Mouse (Mus musculus): ENCODE results near the gene Lif.

Gene Lif

GRCm38 (mm10) chr11:4231435-4231834 lies 25.9 kb upstream of the Lif start:
- DNase-seq (ENCODE audit: low read depth, low spot score) = no peak

GRCm38 (mm10) chr11:4232644-4233043 lies 24.7 kb upstream of the Lif start:
- DNase-seq (ENCODE audit: low read depth, low spot score) = no peak

- no peak for DNase-seq (ENCODE audit: low read depth, low spot score)
Observed at GRCm38 (mm10) chr11:4235052-4235655, 22.2 kb upstream of the Lif start.

GRCm38 (mm10) chr11:4235665-4236545 lies 21.5 kb upstream of the Lif start, which contains the start of gene Osm:
Osm (plus strand) TSS chr11:4236420.
- DNase-seq (ENCODE audit: low read depth, low spot score) = no peak

- DNase-seq (ENCODE audit: low read depth, low spot score) = no peak
Observed at GRCm38 (mm10) chr11:4236546-4237067, 20.8 kb upstream of the Lif start.

GRCm38 (mm10) chr11:4237389-4237912 lies 19.9 kb upstream of the Lif start:
- DNase-seq (ENCODE audit: low read depth, low spot score) = no peak

GRCm38 (mm10) chr11:4238167-4238566 lies 19.2 kb upstream of the Lif start:
- DNase-seq (ENCODE audit: low read depth, low spot score) = no peak

GRCm38 (mm10) chr11:4239691-4240090 lies 17.7 kb upstream of the Lif start:
- no peak for DNase-seq (ENCODE audit: low read depth, low spot score)

GRCm38 (mm10) chr11:4240151-4240550 lies 17.2 kb upstream of the Lif start:
- DNase-seq (ENCODE audit: low read depth, low spot score) = no peak

- no peak for DNase-seq (ENCODE audit: low read depth, low spot score)
Observed at GRCm38 (mm10) chr11:4241180-4241579, 16.2 kb upstream of the Lif start.

- peak; percentile 26 for DNase-seq (ENCODE audit: low read depth, low spot score)
Observed at GRCm38 (mm10) chr11:4246126-4246525, 11.2 kb upstream of the Lif start.

GRCm38 (mm10) chr11:4246623-4247022 lies 10.7 kb upstream of the Lif start:
- DNase-seq (ENCODE audit: low read depth, low spot score) = no peak

- DNase-seq (ENCODE audit: low read depth, low spot score) = no peak
Observed at GRCm38 (mm10) chr11:4247201-4247959, 10.0 kb upstream of the Lif start.

- DNase-seq (ENCODE audit: low read depth, low spot score) = no peak
Observed at GRCm38 (mm10) chr11:4249151-4249550, 8.2 kb upstream of the Lif start.

- no peak for DNase-seq (ENCODE audit: low read depth, low spot score)
Observed at GRCm38 (mm10) chr11:4250290-4250689, 7.1 kb upstream of the Lif start.

- DNase-seq (ENCODE audit: low read depth, low spot score) = no peak
Observed at GRCm38 (mm10) chr11:4251376-4251775, 6.0 kb upstream of the Lif start.

GRCm38 (mm10) chr11:4252886-4253285 lies 4.5 kb upstream of the Lif start:
- DNase-seq (ENCODE audit: low read depth, low spot score) = no peak

GRCm38 (mm10) chr11:4257756-4258155 lies 399 bp downstream of the Lif start:
- no peak for DNase-seq (ENCODE audit: low read depth, low spot score)

- DNase-seq (ENCODE audit: low read depth, low spot score) = peak; percentile 83
Observed at GRCm38 (mm10) chr11:4258657-4259082, 1.3 kb downstream of the Lif start.

GRCm38 (mm10) chr11:4260463-4261187 lies 3.3 kb downstream of the Lif start:
- no peak for DNase-seq (ENCODE audit: low read depth, low spot score)

GRCm38 (mm10) chr11:4261188-4261494 lies 3.8 kb downstream of the Lif start:
- DNase-seq (ENCODE audit: low read depth, low spot score) = peak; percentile 70
